Mouse (Mus musculus): ENCODE results near the gene Atcay. TPM values are rescaled to one million over a fixed set of nuclear protein-coding genes. Genes with fewer than 3 reads are reported as not detected.
"Not testable (repeated sequence)": the region's sequence is repeated elsewhere in the genome, so short reads cannot be mapped to it uniquely, and the experiment has no call there.

The Atcay gene
- total RNA-seq, 2 experiments from 2014 or later, result 5.3 to 5.4 TPM

- DNase-seq (ENCODE audit: low spot score in 2 of 2), result no peak
Measured at GRCm38 (mm10) chr10:81180946-81181345, 49.7 kb downstream of the Atcay start.

DNA sequence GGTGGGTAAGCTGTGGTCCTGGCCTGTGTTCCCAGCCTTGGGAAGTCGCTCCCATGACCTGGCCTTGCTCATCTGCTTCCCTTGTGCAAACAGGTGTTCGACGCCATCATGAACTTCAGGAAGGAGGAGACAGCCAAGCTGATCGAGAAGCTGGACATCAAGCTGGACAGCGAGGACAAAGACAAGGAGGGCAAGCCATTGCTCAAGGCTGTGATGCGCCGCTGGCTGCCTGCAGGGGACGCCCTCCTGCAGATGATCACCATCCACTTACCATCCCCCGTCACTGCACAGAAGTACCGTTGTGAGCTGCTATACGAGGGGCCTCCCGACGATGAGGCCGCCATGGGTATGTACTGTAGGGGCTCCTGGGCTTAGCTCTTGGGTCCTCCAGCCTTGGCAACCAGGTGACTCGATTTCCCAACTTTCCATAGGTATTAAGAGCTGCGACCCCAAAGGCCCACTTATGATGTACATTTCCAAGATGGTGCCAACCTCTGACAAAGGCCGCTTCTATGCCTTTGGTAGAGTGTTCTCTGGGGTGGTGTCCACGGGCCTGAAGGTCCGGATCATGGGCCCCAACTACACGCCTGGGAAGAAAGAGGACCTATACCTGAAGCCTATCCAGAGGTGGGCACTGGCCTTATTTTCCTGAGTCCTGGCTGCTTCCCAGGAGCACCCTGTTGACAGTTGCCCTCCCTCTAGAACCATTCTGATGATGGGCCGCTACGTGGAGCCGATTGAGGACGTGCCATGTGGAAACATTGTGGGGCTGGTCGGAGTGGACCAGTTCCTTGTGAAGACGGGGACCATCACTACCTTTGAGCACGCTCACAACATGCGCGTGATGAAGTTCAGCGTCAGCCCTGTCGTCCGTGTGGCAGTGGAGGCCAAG is 50.9 kb downstream of the Atcay start:
- DNase-seq (ENCODE audit: low spot score in 2 of 2), result no peak

DNA sequence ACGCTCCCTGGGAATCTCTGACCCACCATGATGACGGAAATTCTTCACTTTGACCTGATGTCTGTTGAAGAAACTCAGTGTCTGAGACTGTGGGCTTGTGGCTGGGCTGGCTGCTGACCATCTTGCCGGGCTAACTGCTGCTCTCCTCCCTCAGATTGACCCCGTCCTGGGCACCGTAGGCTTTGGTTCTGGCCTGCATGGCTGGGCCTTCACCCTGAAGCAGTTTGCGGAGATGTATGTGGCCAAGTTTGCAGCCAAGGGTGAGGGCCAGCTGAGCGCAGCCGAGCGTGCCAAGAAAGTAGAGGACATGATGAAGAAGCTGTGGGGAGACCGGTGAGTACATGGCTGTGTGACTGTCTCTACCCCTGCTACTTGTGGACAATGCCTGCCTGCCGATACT is 51.7 kb downstream of the Atcay start:
- DNase-seq (ENCODE audit: low spot score in 2 of 2), result no peak

GRCm38 (mm10) chr10:81177958-81178712 is 52.5 kb downstream of the Atcay start:
- no peak for DNase-seq (ENCODE audit: low spot score in 2 of 2)

DNA sequence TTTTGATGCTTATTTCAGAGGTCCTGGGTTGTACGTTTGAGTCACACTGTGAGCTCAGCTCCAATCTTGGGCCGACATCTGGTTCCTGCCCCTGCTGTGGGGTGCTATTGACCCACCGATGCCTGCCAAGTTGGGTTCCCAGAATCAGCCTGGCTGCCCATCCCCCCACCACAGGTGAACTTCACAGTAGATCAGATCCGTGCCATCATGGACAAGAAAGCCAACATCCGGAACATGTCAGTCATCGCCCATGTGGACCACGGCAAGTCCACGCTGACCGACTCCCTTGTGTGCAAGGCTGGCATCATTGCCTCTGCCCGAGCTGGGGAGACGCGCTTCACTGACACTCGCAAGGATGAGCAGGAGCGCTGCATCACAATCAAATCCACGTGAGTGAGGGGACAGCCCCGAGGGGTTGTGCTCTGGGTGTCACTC is 53.1 kb downstream of the Atcay start:
- no peak for DNase-seq (ENCODE audit: low spot score in 2 of 2)

GRCm38 (mm10) chr10:81176466-81177271 is 54.0 kb downstream of the Atcay start, which contains the start of gene Eef2:
Gene Eef2, plus strand, starts transcription at chr10:81176631.
- DNase-seq (ENCODE audit: low spot score in 2 of 2), result peak; percentile 98 to 99

DNA sequence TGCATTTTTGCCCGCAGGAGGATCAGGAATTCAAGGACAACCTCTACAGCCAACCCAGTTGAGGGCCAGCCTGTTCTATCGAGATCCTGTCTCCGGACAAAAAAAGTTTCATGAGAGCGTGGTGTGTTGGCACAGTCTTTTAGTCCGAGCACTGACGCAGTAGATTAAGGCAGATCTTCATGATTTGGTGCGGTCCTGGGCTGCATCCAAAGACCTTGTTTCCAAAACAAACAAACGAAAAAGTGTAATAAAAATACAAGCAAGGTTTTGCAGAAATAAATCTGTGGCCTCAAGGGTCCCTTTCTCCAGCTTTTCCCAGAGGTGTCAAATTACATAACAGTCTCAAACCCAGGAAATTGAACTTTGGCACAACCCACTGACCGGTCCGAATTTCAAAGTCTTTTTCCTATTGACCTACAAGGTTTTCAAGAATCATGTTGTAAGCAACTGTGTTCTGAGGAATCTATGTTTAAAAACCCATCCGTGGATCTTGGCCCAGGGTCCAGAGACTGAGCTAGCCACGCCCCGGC is 54.6 kb downstream of the Atcay start:
- DNase-seq (ENCODE audit: low spot score in 2 of 2), result no peak

DNA sequence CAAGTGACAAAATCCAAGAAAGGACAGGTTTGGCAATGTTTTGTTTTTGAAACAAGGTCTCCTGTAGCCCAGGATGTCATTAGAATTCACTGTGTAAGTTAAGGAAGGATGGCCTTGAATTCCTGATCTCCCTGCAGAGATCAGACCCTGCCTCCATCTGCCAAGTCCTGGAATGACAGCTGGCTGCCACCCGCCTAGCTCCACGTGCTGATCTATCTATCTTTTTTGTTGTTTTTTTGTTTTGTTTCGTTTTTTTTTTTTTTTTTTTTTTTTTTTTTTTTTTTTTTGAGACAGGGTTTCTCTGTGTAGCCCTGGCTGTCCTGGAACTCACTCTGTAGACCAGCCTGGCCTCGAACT is 55.3 kb downstream of the Atcay start:
- not testable (repeated sequence) for DNase-seq (ENCODE audit: low spot score in 2 of 2)

DNA sequence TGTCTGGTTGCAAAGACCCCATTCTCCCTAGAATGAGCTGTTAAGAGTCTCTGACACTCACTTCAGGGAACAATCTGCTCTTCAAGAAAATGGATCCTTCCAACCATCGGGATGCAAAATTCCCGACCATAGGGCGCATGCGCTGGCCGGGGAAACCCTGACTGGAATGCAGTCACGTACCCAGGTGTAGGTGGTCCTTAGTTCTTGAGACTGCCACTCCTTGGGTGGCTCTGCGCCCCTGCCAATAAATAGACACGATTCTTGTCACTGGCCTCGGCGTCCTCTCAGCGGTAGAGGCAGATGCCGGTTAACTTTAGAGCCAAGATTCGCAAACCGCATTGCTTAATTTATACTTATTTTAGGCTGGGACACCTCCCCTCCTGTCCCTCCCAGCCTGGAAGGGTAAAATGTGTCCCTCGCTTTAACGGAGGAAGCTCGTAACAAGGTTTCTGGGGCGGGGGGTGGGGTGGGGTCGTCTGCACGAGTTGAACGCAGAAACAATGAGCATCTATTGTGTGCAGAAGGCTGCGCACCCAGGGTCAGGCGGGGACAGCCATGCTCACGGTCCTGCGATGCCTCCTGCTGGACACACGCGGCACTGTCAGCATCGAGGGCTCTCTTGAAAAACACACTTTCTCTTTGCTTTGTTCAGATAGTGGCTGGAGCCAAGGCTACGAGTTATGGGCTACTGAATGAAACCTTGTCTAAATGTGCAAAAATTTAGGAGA is 55.9 kb downstream of the Atcay start:
- DNase-seq (ENCODE audit: low spot score in 2 of 2), result peak; percentile 78 to 86

DNA sequence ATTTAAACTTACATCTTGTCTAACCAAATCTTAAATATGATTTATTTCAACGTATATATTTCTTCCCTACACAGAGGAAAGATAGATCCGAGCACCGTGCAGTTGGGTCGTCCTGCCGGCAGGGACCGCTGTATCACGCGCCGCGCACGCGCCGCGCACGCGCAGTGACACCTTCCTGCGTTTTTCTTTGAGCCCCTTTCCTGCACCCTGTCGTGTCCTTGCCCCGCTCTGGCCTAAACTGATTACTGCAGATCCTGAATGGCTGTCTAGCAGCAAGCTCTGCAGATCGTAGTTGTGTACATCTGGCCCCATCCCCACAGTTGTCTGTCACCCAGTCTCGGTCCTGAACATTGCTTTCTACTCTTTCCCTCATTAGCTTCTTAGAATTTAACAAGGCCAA is 57.5 kb downstream of the Atcay start:
- peak in 1 of 2 experiments; percentile 71 for DNase-seq (ENCODE audit: low spot score in 2 of 2)

DNA sequence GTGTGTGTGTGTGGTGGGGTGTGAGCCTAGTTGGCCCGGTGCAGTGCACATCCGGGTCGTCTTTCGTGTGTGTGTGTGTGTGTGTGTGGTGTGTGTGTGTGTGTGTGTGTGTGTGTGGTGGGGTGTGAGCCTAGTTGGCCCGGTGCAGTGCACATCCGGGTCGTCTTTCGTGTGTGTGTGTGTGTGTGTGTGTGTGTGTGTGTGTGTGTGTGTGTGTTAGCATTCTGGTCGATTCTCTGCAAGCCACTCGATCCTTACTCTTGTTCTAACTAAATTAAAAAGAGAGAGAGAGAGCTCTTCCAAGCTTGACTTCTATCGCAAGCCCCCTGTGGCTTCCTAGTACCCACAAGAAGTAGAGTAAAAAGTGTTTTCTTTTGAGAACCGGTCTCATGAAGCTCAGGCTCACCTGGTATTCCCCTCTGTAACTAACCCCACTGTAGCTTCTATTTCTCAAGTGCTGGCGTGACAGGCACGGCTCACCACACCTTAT is 61.2 kb downstream of the Atcay start:
- DNase-seq (ENCODE audit: low spot score in 2 of 2), result not testable (repeated sequence)

DNA sequence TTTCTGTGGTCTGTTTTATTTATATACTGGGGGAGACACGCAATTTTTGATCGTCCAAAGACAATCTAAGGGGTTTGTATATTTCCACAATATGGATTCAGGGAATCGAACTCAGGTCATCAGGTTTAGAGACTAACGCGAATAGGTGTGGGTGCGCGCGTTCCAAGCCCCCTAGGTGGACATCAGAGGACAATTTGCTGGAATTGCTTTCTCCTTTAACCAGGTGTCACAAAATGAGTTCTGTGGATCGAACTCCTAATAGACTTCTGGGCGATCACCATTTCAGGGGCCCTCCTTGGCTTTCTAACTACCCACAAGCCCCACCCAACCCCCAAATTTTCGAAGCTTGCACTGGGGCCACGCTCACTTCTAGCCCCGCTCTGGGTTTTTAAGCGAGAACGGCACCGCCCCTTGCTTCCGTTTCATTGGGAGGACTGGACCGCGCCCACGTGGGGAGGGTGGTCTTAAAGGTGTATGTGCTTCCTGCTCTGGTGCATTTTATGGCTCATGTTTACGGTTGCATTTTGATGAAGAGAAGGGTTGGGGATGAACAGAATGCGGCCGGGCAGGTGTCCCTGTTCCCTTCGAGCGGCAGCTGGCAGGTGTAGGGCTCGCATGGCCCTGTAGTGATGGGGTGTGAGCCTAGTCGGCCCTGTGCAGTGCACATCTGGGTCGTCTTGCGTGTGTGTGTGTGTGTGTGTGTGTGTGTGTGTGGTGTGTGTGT is 62.0 kb downstream of the Atcay start:
- peak in 1 of 2 experiments; percentile 76 for DNase-seq (ENCODE audit: low spot score in 2 of 2)

DNA sequence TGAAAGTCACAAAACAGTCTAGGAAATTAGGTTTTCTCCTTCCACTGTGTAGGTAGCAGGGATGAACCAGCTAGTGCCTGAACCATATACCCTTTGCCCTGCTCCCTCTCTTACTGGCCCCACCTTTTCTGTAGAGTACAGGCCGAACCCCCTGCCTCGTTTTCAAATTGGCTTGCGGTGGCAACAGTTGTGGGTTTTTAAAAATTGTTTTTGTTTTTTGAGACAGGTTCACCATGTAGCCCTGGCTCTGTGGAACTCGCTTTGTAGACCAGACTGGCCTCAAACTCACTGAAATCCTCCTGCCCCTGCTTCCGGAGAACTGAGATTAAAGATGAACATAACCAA is 62.6 kb downstream of the Atcay start:
- DNase-seq (ENCODE audit: low spot score in 2 of 2), result no peak

GRCm38 (mm10) chr10:81167200-81168086 is 63.2 kb downstream of the Atcay start, which contains the start of gene Pias4:
Gene Pias4, minus strand, starts transcription at chr10:81167923.
- peak; percentile 98 to 99 for DNase-seq (ENCODE audit: low spot score in 2 of 2)

DNA sequence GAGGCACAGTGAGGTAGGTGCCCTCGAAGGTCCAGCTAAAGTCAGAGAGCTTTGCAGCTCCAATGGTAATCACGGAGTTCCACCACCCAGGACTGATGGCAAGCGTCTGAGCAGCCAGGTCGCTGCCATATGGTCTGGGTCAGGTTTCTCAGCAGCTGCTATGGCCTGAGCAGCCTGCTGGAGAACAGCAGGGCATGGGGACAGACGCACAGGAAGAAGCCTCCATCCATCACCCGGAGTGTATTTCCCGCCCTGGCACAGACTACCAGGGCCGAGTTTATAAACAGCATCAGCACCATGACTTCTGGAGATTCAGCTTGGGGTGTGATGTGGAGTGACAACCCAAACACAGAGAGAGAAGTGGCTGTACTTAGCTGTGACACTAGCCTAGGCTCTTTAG is 65.5 kb downstream of the Atcay start:
- no peak for DNase-seq (ENCODE audit: low spot score in 2 of 2)

GRCm38 (mm10) chr10:81162318-81162652 is 68.3 kb downstream of the Atcay start:
- DNase-seq (ENCODE audit: low spot score in 2 of 2), result no peak

- no peak for DNase-seq (ENCODE audit: low spot score in 2 of 2)
Measured at GRCm38 (mm10) chr10:81161602-81162317, 68.9 kb downstream of the Atcay start.

- no peak for DNase-seq (ENCODE audit: low spot score in 2 of 2)
Measured at GRCm38 (mm10) chr10:81154736-81155135, 75.9 kb downstream of the Atcay start.
